Mouse (Mus musculus) T-helper 17 cell (primary cell): Measurements from ENCODE around the gene Maz.

Source experiments
- in situ Hi-C, 2 experiments: fragments of 300-600 bp; cut with MboI, MseI; formaldehyde crosslinking; loops; 1 replicate in 1 of 2; 2 replicates in 1 of 2; pipeline ENCODE4 v1.15.1; 2025; ENCODE audit warnings: high pct_unique_total_duplicates in 2 of 2

The Maz gene

GRCm38 (mm10) chr7:127026984-127027726 is at the start of gene Maz:
TSS of gene Maz (minus strand) at chr7:127027037.
- in situ Hi-C loops: loop anchor here in 1 of 2 experiments (10.0 kb wide), 1 partner anchor 1422 kb away; the partner anchor contains the start of gene Il21r

GRCm38 (mm10) chr7:127076188-127076587 is 49.4 kb upstream of the Maz start:
- in situ Hi-C loops: no loop called here

GRCm38 (mm10) chr7:127073221-127073620 is 46.4 kb upstream of the Maz start:
- in situ Hi-C loops: no loop called here

- in situ Hi-C loops: no loop called here
Observed at GRCm38 (mm10) chr7:127070871-127071413, 44.1 kb upstream of the Maz start.

GRCm38 (mm10) chr7:127066317-127066716 is 39.5 kb upstream of the Maz start:
- in situ Hi-C loops: loop anchor here in 1 of 2 experiments (5.0 kb wide), 2 partner anchors 34 to 41 kb away; no protein-coding TSS in a partner anchor

GRCm38 (mm10) chr7:127065538-127065937 is 38.7 kb upstream of the Maz start:
- in situ Hi-C loops: loop anchor here in 1 of 2 experiments (5.0 kb wide), 2 partner anchors 33 to 42 kb away; no protein-coding TSS in a partner anchor

GRCm38 (mm10) chr7:127055026-127055585 is 28.3 kb upstream of the Maz start:
- in situ Hi-C loops: loop anchor here in 1 of 2 experiments (5.0 kb wide), 1 partner anchor 103 kb away; the partner anchor contains the start of gene Sez6l2

GRCm38 (mm10) chr7:127041851-127042672 is 15.2 kb upstream of the Maz start, which contains the start of gene Kif22:
TSS of gene Kif22 (minus strand) at chr7:127042471.
- in situ Hi-C loops: no loop called here

GRCm38 (mm10) chr7:127031244-127031643 is 4.4 kb upstream of the Maz start:
- in situ Hi-C loops: loop anchor here in 1 of 2 experiments (5.0 kb wide), 1 partner anchor 36 kb away; no protein-coding TSS in a partner anchor

GRCm38 (mm10) chr7:127030172-127030571 is 3.3 kb upstream of the Maz start:
- in situ Hi-C loops: loop anchor here in 1 of 2 experiments (5.0 kb wide), 1 partner anchor 37 kb away; no protein-coding TSS in a partner anchor

- in situ Hi-C loops: loop anchor here in 1 of 2 experiments (10.0 kb wide), 1 partner anchor 1423 kb away; the partner anchor contains the start of gene Il21r
Observed at GRCm38 (mm10) chr7:127027885-127028284, 1.0 kb upstream of the Maz start.

- in situ Hi-C loops: loop anchor here in 1 of 2 experiments (10.0 kb wide), 1 partner anchor 1422 kb away; the partner anchor contains the start of gene Il21r
Observed at GRCm38 (mm10) chr7:127026616-127026983, 237 bp downstream of the Maz start.

GRCm38 (mm10) chr7:127026161-127026600 is 656 bp downstream of the Maz start:
- in situ Hi-C loops: loop anchor here in 1 of 2 experiments (10.0 kb wide), 1 partner anchor 1421 kb away; the partner anchor contains the start of gene Il21r

- in situ Hi-C loops: loop anchor here in 1 of 2 experiments (10.0 kb wide), 1 partner anchor 1421 kb away; the partner anchor contains the start of gene Il21r
Observed at GRCm38 (mm10) chr7:127025556-127026160, 1.2 kb downstream of the Maz start.

- in situ Hi-C loops: loop anchor here (5.0 to 10.0 kb wide), 3 partner anchors 67 to 1420 kb away; partner anchors contain the start of genes AI467606 (in 1 of the 2), Cd2bp2 (in 1 of the 2) and Il21r (in 1 of the 2)
Observed at GRCm38 (mm10) chr7:127024755-127025555, 1.9 kb downstream of the Maz start.

GRCm38 (mm10) chr7:127023896-127024690 is 2.7 kb downstream of the Maz start:
- in situ Hi-C loops: loop anchor here (5.0 to 10.0 kb wide), 3 partner anchors 68 to 1419 kb away; partner anchors contain the start of genes AI467606 (in 1 of the 2), Cd2bp2 (in 1 of the 2) and Il21r (in 1 of the 2)

GRCm38 (mm10) chr7:127023272-127023691 is 3.6 kb downstream of the Maz start:
- in situ Hi-C loops: loop anchor here (5.0 to 10.0 kb wide), 3 partner anchors 69 to 1418 kb away; partner anchors contain the start of genes AI467606 (in 1 of the 2), Cd2bp2 (in 1 of the 2) and Il21r (in 1 of the 2)
